Mouse (Mus musculus) lung, adult 2 months (tissue): ENCODE data around the gene Unc5b.

Experiments
- CTCF ChIP-seq: fragments of 200-500 bp; IDR thresholded peaks from 2 replicates; pipeline ENCODE4 v1.5.1; 2011; ENCODE audit warnings: mild to moderate bottlenecking, low read length, control low read depth; ENCODE audit not compliant: insufficient read depth
- POLR2A ChIP-seq: fragments of 200-500 bp; IDR thresholded peaks from 2 replicates; pipeline ENCODE4 v1.6.1; 2011; ENCODE audit warnings: low read depth, mild to moderate bottlenecking, control low read depth, low read length, borderline replicate concordance; ENCODE audit errors: extremely low read depth

DNA sequence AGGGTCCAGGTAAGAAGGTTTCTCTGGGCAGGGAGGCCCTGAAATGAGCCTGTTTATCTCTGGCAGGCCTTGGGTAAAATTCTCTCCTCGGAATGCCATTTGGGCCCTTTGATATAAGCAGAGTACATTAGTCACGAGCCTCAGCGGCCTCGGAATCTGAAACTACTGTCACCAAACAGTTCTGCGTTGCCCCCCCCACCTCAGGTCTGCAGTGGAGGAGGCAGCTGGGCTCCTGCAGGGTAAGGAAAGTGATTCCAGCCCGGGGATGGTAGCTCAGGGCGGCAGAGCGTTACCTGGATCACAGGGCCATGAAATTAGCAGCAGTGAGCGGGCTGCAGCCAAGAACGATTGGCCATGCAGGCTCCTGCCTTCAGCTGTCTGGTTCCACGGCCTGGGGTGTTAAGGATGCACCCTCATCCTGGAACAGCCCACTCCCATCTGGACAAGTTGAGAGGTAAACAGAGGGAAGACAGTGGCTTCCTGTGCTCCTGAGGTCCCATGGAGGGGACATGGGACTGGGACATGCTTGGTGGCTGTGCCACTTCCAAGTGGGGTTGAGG, 94.1 kb downstream of the Unc5b start:
- TF ChIP-seq CTCF, result no peak
- no peak for TF ChIP-seq POLR2A
